Mouse (Mus musculus) heart, adult 2 months (tissue): Measurements from ENCODE around the gene Inf2. TPM values are rescaled to one million over a fixed set of nuclear protein-coding genes. Genes with fewer than 3 reads are reported as not detected.

Source experiments
- DNase-seq, 2 experiments: peaks; one replicate each; pipeline ENCODE4 v3.0.0; 2021
- H3K27ac ChIP-seq: fragments of 200-600 bp; 2 replicates; pipeline ENCODE4 v1.8.1; 2022
- H3K27me3 ChIP-seq: fragments of 200-500 bp; 2 replicates; pipeline ENCODE4 v1.6.1; 2012; ENCODE audit warnings: mild to moderate bottlenecking, low read length, inconsistent platforms, mixed read lengths; ENCODE audit not compliant: control insufficient read depth, insufficient read depth
- H3K36me3 ChIP-seq: fragments of 200-500 bp; 2 replicates; pipeline ENCODE4 v1.6.1; 2012; ENCODE audit warnings: low read length, inconsistent platforms; ENCODE audit not compliant: control insufficient read depth, insufficient read depth
- H3K4me1 ChIP-seq: fragments of 200-500 bp; 2 replicates; pipeline ENCODE4 v1.6.1; 2011; ENCODE audit warnings: low read length; ENCODE audit not compliant: control insufficient read depth, insufficient read depth
- H3K4me3 ChIP-seq: fragments of 200-600 bp; 2 replicates; pipeline ENCODE4 v1.8.1; 2022
- H3K79me2 ChIP-seq: fragments of 200-500 bp; replicated peaks from 2 replicates; pipeline ENCODE4 v1.6.1; 2012; ENCODE audit warnings: mild to moderate bottlenecking, inconsistent platforms, low read length, moderate library complexity, mixed read lengths; ENCODE audit not compliant: control insufficient read depth, insufficient read depth
- H3K9ac ChIP-seq: fragments of 200-500 bp; 2 replicates; pipeline ENCODE4 v1.6.1; 2012; ENCODE audit warnings: low read depth, mild to moderate bottlenecking, control low read depth, inconsistent platforms, low read length, mixed read lengths
- CTCF ChIP-seq: fragments of 200-600 bp; IDR thresholded peaks from 2 replicates; pipeline ENCODE4 v1.8.1; 2022; ENCODE audit warnings: antibody characterized with exemption, mild to moderate bottlenecking, moderate library complexity
- EP300 ChIP-seq: fragments of 200-500 bp; IDR thresholded peaks from 2 replicates; pipeline ENCODE4 v1.6.1; 2011; ENCODE audit warnings: low read depth, low read length, control low read depth; ENCODE audit not compliant: insufficient read depth
- POLR2A ChIP-seq: fragments of 200-500 bp; IDR thresholded peaks from 2 replicates; pipeline ENCODE4 v1.6.1; 2011; ENCODE audit warnings: mild to moderate bottlenecking, low read depth, low read length, control low read depth; ENCODE audit not compliant: insufficient read depth
- WGBS: fragments of 180-500 bp; shearing (Covaris S2); methylation state at CpG from one replicate; pipeline ENCODE4 v1.1.7; 2018; 5-methylcytosine and 5-hydroxymethylcytosine counted together
- intact Hi-C: fragments of 180-260 bp; cut with DNase I; formaldehyde crosslinking; loops from one replicate; pipeline ENCODE4 v1.15.1; 2025
- polyA plus RNA-seq: library from polyadenylated mRNA; depleted of rRNA; stranded (reverse); fragments of >200 nt; gene quantifications from 2 replicates; pipeline ENCODE4 v1.2.3, GENCODE M21; 2012
- total RNA-seq, 2 experiments: library from RNA; stranded (reverse); gene quantifications; 2 replicates each; pipeline ENCODE4 v1.2.3; 2021

Inf2 gene
- total and polyA plus RNA-seq, 3 experiments = 12.7 to 17.3 (median 15.0) TPM

DNA sequence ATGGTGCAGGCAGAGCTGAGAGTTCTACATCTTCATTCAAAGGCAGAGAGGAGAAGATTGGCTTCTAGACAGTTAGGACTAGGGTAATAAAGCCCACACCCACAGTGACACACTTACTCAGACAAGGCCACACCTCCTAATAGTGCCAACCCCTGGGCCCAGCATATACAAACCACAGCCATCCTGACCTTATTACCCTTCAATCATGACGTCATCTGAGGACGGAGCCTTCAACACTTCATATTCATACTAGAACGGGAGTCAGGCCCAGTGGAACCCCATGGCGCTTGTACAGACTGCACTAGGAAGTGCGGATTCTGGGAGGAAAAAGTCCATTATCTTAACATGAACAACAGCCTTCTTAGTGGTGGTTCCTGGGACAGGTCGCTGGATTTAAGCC, 54.5 kb downstream of the Inf2 start:
- H3K79me2 ChIP-seq = no peaks in the 10 kb centered on the region
- TF ChIP-seq CTCF = no peak
- TF ChIP-seq EP300 = no peak
- no peak for TF ChIP-seq POLR2A
- no peak overlapping the region for H3K9ac ChIP-seq
- DNase-seq = no peak
- H3K27ac ChIP-seq = no peak overlapping the region
- no peak overlapping the region for H3K4me3 ChIP-seq
- no peaks in the 10 kb centered on the region for H3K36me3 ChIP-seq
- 77% methylated on average over 6 of the region's 6 CpGs for WGBS
- intact Hi-C loops = no loop called here
- no peaks in the 10 kb centered on the region for H3K27me3 ChIP-seq
- peaks cover 2% of the 10 kb centered on the region for H3K4me1 ChIP-seq

- peak; percentile 98 to 99 for DNase-seq
- H3K79me2 ChIP-seq = no peaks in the 10 kb centered on the region
- H3K4me1 ChIP-seq = peaks cover 2% of the 10 kb centered on the region
- intact Hi-C loops = no loop called here
- peak within 1 kb of the TSS; percentile 79 for H3K27ac ChIP-seq
- no peaks in the 10 kb centered on the region for H3K27me3 ChIP-seq
- TF ChIP-seq CTCF (no peak), EP300 (0 out of 2 replicates have a peak, but pooled peaks have one; percentile 5), POLR2A (0 out of 2 replicates have a peak, but pooled peaks have one; percentile 7)
- peak within 1 kb of the TSS; percentile 71 for H3K4me3 ChIP-seq
- peak within 1 kb of the TSS; percentile 75 for H3K9ac ChIP-seq
- WGBS = 2% methylated on average over 46 of the region's 46 CpGs
- no peaks in the 10 kb centered on the region for H3K36me3 ChIP-seq
Observed at GRCm38 (mm10) chr12:112644180-112644854, 55.7 kb downstream of the Inf2 start, which contains the start of gene Siva1. Siva1 (plus strand) TSS chr12:112644679.

GRCm38 (mm10) chr12:112644855-112645506, 56.4 kb downstream of the Inf2 start:
- H3K4me3 ChIP-seq = peak overlapping the region; percentile 71

GRCm38 (mm10) chr12:112646139-112646538, 57.6 kb downstream of the Inf2 start:
- DNase-seq = no peak
- intact Hi-C loops = no loop called here
- no peak overlapping the region for H3K27ac ChIP-seq
- TF ChIP-seq POLR2A (no peak), CTCF (no peak), EP300 (no peak)
- no peaks in the 10 kb centered on the region for H3K27me3 ChIP-seq
- H3K79me2 ChIP-seq = no peaks in the 10 kb centered on the region
- H3K4me1 ChIP-seq = peaks cover 2% of the 10 kb centered on the region
- no peak overlapping the region for H3K9ac ChIP-seq
- WGBS = 38% methylated on average over 6 of the region's 6 CpGs
- no peaks in the 10 kb centered on the region for H3K36me3 ChIP-seq
- H3K4me3 ChIP-seq = no peak overlapping the region

More at GRCm38 (mm10) chr12:112644855-112645506, 56.4 kb downstream of the Inf2 start:
- TF ChIP-seq POLR2A (peak; percentile 79), CTCF (no peak)
- intact Hi-C loops = no loop called here
- DNase-seq = no peak
- Histone ChIP-seq H3K79me2 (no peaks in the 10 kb centered on the region), H3K9ac (peak overlapping the region; percentile 75), H3K27ac (peak overlapping the region; percentile 79), H3K4me1 (peaks cover 2% of the 10 kb centered on the region), H3K27me3 (no peaks in the 10 kb centered on the region), H3K36me3 (no peaks in the 10 kb centered on the region)
- WGBS = under 1% methylated on average over 75 of the region's 75 CpGs

DNA sequence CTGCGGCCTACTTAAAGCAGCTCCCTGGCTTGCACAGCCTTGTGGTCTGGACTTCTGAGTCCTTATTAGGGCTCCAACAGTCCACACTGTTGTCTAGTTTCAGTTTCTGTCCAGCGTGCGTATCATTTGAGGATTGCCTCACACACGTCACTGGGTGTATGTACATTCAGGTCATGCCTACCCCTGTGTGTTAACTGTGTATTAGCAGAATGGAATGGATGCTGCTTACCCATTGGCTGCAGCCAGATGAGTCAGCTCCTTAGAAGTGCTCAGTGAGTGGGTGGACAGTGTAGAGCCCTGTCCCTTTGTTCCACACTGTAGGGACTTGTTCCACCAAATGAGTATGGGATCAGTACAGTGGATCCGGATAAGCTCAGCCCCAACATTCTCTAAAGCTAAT, 59.5 kb downstream of the Inf2 start:
- H3K9ac ChIP-seq = no peak overlapping the region
- no peak for DNase-seq
- H3K4me1 ChIP-seq = peaks cover 3% of the 10 kb centered on the region
- no peaks in the 10 kb centered on the region for H3K79me2 ChIP-seq
- WGBS = 91% methylated on average over 5 of the region's 5 CpGs
- TF ChIP-seq POLR2A (no peak), CTCF (no peak), EP300 (no peak)
- no peak overlapping the region for H3K27ac ChIP-seq
- H3K4me3 ChIP-seq = no peak overlapping the region
- H3K27me3 ChIP-seq = no peaks in the 10 kb centered on the region
- no peaks in the 10 kb centered on the region for H3K36me3 ChIP-seq
- intact Hi-C loops = no loop called here
